Mouse (Mus musculus): ENCODE measurements around the gene Trim8. TPM values are rescaled to one million over a fixed set of nuclear protein-coding genes. Genes with fewer than 3 reads are reported as not detected.

The Trim8 gene
- total RNA-seq, 2 experiments from 2014 or later = 110 to 112 TPM

DNA sequence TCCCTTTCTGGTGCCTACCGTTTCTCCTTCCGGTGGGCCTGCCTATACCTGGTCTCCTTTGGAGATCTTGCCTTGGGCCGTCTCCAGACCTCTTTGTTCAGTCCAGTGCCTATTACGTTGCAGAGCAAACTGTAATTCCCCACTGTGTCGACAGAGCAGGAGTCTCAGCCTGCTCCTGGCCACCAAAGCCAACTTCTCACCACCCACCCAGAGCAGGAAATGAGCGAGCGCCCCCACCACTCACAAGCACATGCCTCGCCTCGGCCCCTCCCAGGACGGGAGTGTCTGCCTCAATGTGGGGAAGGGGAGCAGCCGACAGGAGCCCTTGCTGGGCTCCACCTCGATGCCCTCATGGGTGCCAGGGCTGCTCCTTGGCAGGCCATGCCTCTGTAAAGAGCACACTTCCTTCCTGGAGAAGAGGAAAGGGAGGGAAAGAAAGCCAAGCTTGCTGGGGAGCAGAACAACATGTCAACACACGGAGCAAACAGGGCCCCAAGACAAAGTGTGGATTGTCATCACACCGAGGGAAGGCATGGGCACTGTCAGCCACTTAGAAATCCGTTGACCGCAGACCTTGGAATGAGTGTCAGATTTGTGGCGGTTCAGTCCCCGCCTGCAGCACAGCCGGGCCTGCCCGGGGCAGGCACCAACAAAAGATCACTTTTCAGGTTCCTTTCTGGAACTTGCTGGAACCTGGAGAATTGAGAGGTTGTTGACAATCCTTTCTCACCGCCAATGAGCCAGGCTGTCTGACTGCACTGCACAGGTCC is 22.0 kb upstream of the Trim8 start:
- no peak for DNase-seq (ENCODE audit: low spot score in 2 of 2)

- no peak for DNase-seq (ENCODE audit: low spot score in 2 of 2)
Measured at GRCm38 (mm10) chr19:46480624-46481345, 20.7 kb upstream of the Trim8 start.

DNA sequence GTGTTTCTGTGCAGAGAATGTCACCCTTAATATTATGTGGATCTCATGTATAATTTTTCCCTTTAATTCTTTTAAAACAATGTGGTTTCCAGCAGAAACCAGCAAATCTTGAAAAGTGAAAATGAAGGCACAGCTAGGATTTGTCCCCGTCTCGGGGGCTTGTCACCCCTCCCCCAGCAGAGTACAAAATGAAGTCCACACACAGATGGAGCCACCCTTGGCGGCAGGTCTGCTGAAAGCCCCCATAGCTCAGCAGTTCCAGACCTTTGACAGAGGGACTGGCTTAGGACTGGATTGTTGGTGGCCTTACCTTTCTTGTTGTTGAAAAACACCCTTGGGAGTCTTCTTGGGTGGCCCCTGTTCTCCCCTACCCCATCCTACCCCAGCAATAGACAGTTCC is 20.1 kb upstream of the Trim8 start:
- DNase-seq (ENCODE audit: low spot score in 2 of 2) = no peak

- no peak for DNase-seq (ENCODE audit: low spot score in 2 of 2)
Measured at GRCm38 (mm10) chr19:46481756-46482155, 19.7 kb upstream of the Trim8 start.

DNA sequence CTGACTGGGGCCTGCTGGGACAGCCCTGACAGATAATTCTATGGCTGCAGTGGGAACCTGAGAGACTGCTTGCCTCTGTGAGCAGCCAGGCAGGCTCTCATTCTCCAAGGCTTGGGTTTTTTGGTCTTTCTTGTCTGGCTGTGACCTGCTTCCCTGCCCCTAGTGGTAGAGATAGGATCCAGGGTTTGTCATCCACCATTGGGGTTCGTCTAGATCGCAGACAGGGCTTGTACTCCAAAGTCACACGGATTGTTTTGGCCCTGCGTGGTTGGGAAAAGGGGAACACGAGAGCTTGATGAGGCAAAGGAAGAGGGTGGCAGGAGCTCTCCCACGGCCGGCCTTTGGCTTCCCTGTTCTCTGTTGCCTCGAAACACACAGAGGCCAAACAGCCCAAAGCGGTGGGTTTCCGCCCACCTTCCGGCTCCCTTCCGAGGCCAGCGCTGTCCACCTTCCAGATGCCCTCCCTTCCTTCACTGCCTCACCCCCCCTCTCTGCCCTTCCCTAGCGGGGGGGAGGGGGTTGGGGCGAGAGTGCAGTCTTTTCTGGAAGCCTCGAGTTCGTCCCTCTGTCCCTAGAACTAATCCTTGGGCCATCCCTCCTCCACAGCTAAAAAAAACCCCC is 18.5 kb upstream of the Trim8 start:
- DNase-seq (ENCODE audit: low spot score in 2 of 2) = no peak

DNA sequence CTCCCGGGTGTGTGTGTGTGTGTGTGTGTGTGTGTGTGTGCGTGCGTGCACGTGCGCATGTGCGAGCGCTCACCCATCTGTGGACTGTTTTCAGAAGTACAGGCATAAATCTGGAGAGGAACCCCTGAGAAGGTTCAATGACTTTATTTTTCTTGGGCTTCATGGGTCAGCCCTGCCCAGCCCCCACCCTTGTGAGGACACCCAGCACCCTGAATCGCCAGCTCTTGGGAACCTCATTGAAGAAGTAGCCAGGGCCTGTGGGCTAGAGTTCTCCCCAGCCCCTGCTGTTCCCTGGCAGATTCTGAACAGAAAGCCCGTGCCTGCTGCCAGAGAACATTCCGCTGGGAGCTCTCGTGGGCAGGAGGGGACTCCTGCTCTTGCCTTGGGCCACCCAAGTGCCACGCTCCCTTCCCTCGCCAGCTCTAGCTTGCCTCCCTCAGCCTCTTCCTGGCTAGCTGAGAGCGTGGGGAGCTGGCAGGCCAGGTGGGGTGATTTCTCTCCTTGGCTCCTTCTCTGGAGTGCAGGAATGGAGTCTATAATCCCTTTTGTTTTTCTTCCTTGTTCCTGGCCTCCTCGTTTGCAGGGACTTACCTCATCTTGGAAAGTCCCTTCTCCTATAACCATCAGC is 17.7 kb upstream of the Trim8 start:
- peak in 1 of 2 experiments; percentile 66 for DNase-seq (ENCODE audit: low spot score in 2 of 2)

- no peak for DNase-seq (ENCODE audit: low spot score in 2 of 2)
Measured at GRCm38 (mm10) chr19:46484518-46484917, 17.0 kb upstream of the Trim8 start.

- DNase-seq (ENCODE audit: low spot score in 2 of 2) = no peak
Measured at GRCm38 (mm10) chr19:46485847-46486246, 15.7 kb upstream of the Trim8 start.

GRCm38 (mm10) chr19:46486709-46487108 is 14.8 kb upstream of the Trim8 start:
- no peak for DNase-seq (ENCODE audit: low spot score in 2 of 2)

DNA sequence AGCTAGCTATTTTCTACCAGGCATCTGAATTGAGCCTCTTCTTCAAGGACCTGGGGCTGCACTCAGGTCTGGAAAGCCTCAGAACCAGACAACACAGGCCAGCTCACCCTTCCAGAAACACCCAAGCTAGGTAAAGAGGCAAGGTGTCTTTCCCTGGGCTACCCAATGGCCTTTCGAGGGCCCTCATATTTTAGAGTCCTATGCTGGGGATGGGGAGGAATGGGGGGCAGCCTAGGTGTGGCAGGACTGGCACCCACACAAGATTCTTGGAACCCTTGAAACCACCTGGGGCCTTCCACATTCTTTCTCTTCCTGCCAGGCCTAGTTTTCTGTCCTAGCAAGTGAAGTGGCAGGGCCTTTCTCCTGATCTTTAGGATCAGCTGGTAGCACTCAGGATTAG is 12.1 kb upstream of the Trim8 start:
- DNase-seq (ENCODE audit: low spot score in 2 of 2) = no peak

- DNase-seq (ENCODE audit: low spot score in 2 of 2) = no peak
Measured at GRCm38 (mm10) chr19:46490634-46491033, 10.9 kb upstream of the Trim8 start.

GRCm38 (mm10) chr19:46495136-46495535 is 6.4 kb upstream of the Trim8 start:
- DNase-seq (ENCODE audit: low spot score in 2 of 2) = no peak

DNA sequence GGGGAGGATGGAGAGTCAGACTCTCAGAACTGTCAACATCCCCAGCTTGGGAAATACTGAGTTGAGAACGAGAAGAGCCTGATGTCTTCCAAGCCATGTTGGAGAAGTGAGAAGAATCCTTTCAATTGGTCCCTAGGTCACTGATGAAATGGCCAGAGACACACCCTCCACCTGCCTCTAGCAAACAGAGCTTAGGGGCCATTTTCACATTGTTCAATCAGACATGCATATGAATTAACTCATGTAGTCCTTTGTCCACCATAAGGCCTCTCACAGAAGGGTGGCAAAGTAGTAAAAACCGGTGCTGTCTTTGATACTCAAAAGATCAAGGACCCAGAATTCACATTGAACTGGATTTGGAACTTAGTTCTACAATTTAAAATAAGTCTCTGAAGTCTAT is 4.3 kb upstream of the Trim8 start:
- no peak for DNase-seq (ENCODE audit: low spot score in 2 of 2)

- DNase-seq (ENCODE audit: low spot score in 2 of 2) = no peak
Measured at GRCm38 (mm10) chr19:46499539-46499835, 2.0 kb upstream of the Trim8 start.

- DNase-seq (ENCODE audit: low spot score in 2 of 2) = peak; percentile 95 to 99
Measured at GRCm38 (mm10) chr19:46499836-46500580, 1.5 kb upstream of the Trim8 start.

DNA sequence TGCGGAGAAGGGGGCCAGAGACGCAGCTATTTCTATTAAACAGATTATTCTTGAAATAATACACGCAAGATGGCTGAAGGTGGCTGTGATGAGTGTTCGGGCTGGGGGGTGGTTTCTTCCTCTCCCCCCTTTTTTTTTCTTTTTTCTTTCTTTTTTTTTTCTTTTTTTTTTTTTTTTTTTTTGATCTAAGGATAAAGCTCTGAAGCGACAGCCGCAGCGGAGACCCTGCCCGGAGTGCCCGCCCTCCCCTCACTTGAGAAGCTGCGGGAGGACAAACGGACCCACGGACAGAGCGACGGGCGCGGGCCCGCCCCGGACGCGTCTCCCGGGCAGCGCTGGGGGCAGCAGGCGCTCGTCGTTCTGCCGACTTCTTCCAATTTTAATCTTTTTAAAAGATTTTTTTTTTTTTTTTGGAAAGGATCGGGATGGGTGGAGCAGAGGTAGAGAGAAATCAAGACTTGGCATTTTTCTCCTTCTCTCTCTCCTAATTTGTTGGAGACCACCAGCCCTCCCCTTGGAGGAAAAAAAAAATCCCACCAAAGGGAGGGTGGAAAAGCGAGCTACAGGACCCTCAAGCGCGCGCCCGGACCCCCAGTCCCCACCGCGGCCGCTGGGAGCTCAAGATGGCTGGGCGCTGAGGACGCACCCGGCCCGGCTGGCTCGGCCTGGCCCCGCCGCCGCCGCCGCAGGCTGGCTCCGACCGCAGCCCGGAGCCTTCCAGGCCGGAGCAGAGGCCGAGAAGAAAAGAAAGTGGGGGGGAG is 741 bp upstream of the Trim8 start:
- DNase-seq (ENCODE audit: low spot score in 2 of 2) = no peak

DNA sequence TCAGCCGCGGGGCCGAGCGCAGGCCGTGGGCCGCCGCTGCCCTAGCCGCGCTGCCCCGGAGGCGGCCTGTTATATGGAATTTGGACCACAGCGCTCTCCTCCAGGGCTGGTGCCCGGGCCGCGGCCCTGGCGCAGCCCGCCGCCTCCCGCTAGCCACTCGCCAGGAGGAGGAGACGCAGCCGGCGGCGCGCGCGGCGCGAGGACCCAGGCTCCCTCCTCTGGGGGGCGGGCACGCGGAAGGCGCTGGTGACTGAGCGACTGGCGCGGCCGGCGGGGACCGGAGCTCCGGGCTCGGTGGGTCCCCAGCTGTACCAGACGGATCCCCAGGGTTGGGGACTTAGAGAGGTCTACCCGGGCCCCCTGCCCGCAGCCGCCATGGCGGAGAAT is 560 bp downstream of the Trim8 start:
- DNase-seq (ENCODE audit: low spot score in 2 of 2) = peak; percentile 79 to 87

DNA sequence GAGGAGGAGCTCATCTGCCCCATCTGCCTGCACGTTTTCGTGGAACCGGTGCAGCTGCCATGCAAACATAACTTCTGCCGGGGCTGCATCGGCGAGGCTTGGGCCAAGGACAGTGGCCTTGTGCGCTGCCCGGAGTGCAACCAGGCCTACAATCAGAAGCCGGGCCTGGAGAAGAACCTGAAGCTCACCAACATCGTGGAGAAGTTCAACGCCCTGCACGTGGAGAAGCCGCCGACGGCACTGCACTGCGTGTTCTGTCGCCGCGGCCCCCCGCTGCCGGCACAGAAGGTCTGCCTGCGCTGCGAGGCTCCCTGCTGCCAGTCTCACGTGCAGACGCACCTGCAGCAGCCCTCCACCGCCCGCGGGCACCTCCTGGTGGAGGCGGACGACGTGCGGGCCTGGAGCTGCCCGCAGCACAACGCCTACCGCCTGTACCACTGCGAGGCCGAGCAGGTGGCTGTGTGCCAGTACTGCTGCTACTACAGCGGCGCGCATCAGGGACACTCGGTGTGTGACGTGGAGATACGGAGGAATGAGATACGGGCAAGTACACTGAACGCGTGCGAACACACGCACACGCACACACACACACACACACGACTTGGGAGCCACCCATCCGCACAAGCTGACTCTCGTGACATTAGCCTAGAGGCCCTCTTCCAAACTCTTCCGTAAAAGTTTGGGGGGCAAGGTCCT is 1.1 kb downstream of the Trim8 start:
- peak; percentile 60 to 64 for DNase-seq (ENCODE audit: low spot score in 2 of 2)

- DNase-seq (ENCODE audit: low spot score in 2 of 2) = no peak
Measured at GRCm38 (mm10) chr19:46503351-46504084, 2.0 kb downstream of the Trim8 start.
